Mouse (Mus musculus): ENCODE measurements around the gene Tex44.

- no peak for TF ChIP-seq EP300 (IDR thresholded peaks at IDR 0.05; ENCODE audit: low read depth)
- TF ChIP-seq CTCF (IDR thresholded peaks at IDR 0.05; ENCODE audit: low read depth), result peak; percentile 93
Measured at GRCm38 (mm10) chr1:86389230-86389629, 36.9 kb upstream of the Tex44 start.
